Mouse (Mus musculus) left cerebral cortex, adult 6 months (tissue): ENCODE measurements around the gene Nup93. TPM values are rescaled to one million over a fixed set of nuclear protein-coding genes. Genes with fewer than 3 reads are reported as not detected.

Experiments
- long read RNA-seq, 2 experiments: library from polyadenylated mRNA; unstranded; transcript quantifications; one replicate each; pipeline ENCODE4 v2.0.0; 2019 to 2020
- polyA plus RNA-seq: library from polyadenylated mRNA; unstranded; fragments of <200 nt; fragmentation: Nextera tagmentation; gene quantifications from 2 replicates; pipeline ENCODE4 v1.2.3, GENCODE M21; 2021

Nup93 gene
- polyA plus RNA-seq: 8.2 and 9.8 TPM in 2 replicates
- long read RNA-seq, experiment 1, transcript Nup93-201 (22 exons, 2,707 nt): major isoform, 85 of 140 reads
- long read RNA-seq, experiment 1, transcript Nup93-202 (21 exons, 2,847 nt): minor isoform, 10 of 140 reads
- long read RNA-seq, experiment 1, partial matches to known transcripts: 15 of 140 reads
- long read RNA-seq, experiment 1, other reads (novel, unspliced or antisense): 28 of 140 reads
- long read RNA-seq, experiment 2, transcript Nup93-201 (22 exons, 2,707 nt): major isoform, 7 of 23 reads
- long read RNA-seq, experiment 2, partial matches to known transcripts: 8 of 23 reads
- long read RNA-seq, experiment 2, other reads (novel, unspliced or antisense): 7 of 23 reads

DNA sequence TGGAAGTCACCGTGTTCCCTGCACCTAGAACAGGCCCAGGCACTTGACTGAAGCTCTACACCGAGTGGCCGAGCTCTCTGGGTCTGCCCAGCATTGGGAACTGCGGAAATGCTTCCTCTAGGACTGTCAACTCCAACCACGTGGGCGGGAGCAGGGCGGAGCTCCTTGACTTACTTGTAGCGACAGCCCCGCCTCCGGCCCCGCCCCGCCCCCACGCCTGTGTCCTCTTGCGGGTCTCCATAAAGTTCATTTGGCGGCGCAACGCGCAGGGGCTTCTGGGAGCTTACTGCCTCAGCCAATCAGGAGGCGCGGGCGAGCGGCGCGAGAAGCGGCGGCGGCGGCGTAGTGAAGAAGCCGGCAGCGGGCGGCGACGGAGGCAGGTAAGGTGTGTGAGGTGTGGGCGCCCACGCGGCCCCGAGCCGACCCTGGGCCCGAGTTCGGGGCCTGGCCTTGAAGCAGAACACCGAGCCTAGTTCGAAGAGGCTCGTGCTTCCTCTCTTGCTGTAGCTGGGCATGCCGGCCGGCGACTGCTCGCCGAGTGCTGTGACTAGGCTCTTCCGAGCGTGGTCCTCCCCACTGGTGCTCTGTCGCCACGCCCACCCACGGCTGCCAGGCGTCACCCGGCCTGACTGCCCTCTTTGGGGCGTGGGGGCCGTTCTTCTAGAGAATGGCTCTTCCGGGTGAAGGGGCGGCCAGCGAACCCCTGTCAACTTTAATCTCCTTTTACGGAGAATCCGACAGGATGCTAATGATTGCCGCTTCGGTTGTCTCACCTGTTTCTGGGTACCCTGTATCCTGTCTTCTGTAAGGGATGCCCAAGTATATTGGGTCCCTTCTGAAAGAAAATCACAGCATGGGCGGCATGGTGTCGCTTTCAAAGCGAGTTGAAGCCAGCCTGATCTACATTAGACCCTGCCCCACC, at the start of gene Nup93:
Nup93 (plus strand) TSS at position 313 of the 922 bp plus-strand sequence.

DNA sequence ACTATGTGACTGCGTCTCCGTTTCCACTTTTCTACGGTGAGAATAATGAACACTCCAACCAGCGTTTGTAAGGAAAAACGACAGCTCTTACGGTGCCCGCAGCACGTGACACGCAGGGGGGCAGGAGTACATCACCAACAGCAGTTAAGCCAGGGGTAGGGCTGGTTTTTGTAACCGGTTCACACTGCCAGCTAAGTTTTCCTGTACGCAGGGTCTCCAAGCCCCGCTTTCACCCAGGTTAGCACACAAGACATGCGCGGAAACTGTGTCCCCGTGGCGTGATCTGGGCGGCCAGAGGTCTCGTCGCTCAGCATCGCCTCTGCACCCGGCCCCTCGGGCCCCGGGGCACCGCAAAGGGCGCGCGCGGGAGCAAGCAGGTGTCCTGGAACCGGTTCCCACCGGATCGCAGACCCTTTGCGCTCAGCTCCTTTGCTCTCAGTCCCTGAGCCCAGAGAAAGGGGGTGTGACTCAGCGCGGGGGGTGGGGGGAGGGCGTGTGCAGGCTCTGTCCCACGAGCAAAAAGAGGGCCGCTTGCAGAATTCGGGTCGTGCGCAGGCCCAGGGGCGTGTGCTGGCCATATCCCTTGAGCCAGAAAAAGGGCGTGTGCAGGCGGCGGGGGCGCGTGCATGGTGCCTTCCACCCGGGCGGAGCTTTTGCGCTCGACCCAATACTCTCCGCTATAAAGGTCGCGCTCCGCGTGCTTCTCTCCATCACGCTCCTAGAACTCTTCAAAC, 42.1 kb upstream of the Nup93 start, which contains the start of gene Mt2:
Mt2 (plus strand) TSS at position 590 of the 734 bp plus-strand sequence.

DNA sequence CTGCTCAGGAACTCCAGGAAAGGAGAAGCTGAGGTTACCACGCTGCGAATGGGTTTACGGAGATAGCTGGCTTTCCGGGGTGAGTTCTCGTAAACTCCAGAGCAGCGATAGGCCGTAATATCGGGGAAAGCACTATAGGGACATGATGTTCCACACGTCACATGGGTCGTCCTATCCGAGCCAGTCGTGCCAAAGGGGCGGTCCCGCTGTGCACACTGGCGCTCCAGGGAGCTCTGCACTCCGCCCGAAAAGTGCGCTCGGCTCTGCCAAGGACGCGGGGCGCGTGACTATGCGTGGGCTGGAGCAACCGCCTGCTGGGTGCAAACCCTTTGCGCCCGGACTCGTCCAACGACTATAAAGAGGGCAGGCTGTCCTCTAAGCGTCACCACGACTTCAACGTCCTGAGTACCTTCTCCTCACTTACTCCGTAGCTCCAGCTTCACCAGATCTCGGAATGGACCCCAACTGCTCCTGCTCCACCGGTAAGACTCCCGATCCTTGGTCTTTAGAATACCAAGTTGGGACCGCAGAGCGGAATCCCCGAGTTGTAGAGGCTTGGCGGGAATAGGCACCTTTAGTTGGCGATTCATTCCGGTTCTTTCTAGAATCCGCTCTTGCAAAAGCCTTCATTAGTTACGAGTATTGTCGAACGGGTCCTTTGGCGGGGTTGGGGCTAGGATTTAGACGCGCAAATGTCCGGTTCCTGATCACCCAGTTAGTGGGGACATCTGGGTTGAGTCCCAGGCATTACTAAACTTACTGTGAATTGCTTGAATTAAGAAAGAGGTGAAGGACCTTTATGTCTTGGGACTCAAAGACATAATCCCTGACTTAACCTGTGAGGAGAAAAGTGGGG, 35.3 kb upstream of the Nup93 start, which contains the start of gene Mt1:
Mt1 (plus strand) TSS at position 226 of the 856 bp plus-strand sequence.

DNA sequence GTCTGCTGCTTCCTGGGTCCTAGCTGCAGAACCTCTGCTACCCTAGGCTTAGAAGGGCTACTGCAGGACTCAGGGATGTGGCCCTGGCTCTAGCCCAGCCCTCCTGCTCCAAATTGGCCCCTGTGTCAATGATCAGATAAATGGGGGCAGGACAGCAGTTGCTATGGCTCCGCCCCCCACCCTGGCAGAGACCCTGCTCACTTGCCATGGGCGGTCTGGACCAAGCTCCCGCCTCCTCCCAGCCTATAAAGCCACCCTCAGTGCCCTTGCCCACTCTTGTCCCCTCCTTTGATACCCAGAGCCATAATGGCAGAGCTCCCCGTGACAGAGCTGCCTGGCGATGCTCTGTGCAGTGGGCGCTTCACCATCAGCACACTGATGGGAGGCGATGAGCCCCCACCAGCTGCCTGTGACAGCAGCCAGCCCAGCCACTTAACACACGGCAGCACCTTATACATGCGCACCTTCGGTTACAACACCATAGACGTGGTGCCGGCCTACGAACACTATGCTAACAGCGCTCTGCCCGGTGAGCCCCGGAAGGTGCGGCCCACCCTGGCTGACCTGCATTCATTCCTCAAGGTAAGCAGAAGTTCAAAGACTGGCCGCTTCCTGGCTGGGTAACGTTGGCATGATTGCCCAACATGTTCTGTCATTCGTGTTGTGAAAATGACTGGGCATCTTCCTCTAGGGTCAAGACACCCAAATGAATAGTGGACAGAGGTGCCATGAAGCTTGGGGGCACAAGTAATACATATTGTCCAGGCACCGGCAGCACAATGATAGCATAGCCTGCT, 114.8 kb downstream of the Nup93 start, which contains the start of gene Slc12a3:
Slc12a3 (plus strand) TSS at position 270 of the 797 bp plus-strand sequence.

Other genes starting within 250 kb of the Nup93 start
- gene Amfr, start 201.7 kb upstream of the Nup93 start, polyA plus RNA-seq: 37.2 and 80.5 TPM in 2 replicates
- 26.4 and 27.2 TPM in 2 replicates for gene Nudt21, start 177.5 kb upstream of the Nup93 start, polyA plus RNA-seq
- 45.5 and 56.9 TPM in 2 replicates for gene Ogfod1, start 177.4 kb upstream of the Nup93 start, polyA plus RNA-seq
- 11.4 and 11.5 TPM in 2 replicates for gene Bbs2, start 115.6 kb upstream of the Nup93 start, polyA plus RNA-seq
- gene Mt4, start 77.4 kb upstream of the Nup93 start, polyA plus RNA-seq: not detected in 2 replicates
- 1,224 and 1,264 TPM in 2 replicates for gene Mt3, start 62.0 kb upstream of the Nup93 start, polyA plus RNA-seq
- gene Mt2, start 41.9 kb upstream of the Nup93 start, polyA plus RNA-seq: 241 and 320 TPM in 2 replicates
- 1,102 and 1,154 TPM in 2 replicates for gene Mt1, start 35.5 kb upstream of the Nup93 start, polyA plus RNA-seq
- not detected in 2 replicates for gene Slc12a3, start 114.6 kb downstream of the Nup93 start, polyA plus RNA-seq
- gene Herpud1, start 171.9 kb downstream of the Nup93 start, polyA plus RNA-seq: 75.3 and 87.3 TPM in 2 replicates
- gene Nlrc5, start 219.8 kb downstream of the Nup93 start, polyA plus RNA-seq: 0.13 and 0.18 TPM in 2 replicates